Mouse (Mus musculus) adrenal gland (tissue): ENCODE results near the gene Gm16181.

Source experiments
- intact Hi-C: fragments of 180-260 bp; cut with DNase I; formaldehyde crosslinking; loops from one replicate; pipeline ENCODE4 v1.15.1; 2025

The Gm16181 gene

DNA sequence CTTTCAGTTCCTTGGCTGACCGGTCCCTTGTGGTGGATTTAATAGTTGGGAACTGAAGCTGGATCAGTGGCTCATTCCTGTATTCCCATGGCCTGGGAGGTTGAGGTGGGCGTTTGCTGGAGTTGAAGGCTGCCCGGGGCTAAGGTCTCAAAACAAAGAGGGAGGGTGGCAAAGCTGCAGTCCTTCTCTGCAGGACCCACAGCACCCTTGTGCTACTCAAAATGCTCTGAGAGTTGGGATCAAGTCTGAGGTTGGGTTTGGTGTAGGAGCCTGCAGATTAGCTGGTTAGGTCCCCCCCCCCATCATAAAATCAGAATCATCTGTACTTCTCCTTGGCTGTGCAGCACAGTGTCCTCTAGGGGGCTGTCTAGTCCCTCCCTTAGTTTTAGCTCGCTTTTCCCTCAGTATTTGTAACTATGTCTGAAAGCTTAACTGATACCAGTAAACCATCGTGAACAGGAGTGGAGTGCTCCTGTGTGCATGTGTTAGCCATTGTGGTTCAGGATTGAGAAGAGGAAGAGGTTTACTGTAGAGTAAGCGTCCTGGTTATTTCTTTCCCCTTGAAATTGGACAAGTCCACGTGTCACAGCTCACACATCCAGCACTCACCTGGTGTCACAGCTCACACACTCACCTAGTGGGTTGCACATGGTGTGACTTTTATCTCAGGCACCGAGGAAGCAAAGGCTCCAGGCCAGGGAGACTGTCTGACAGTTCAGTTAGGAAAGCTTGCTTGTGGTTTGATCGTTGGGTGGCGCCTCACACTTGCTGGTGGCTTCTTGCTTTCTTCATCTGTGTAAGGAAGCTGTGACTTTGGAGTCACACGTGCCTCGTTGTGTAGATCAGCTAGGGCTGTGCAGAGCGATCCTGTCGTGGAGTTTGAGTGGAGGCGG lies 25.3 kb downstream of the Gm16181 start:
- intact Hi-C loops, result loop anchor here (5.0 kb wide), 1 partner anchor 46 kb away; no protein-coding TSS in a partner anchor

- intact Hi-C loops, result loop anchor here (5.0 kb wide), 1 partner anchor 45 kb away; no protein-coding TSS in a partner anchor
Measured at GRCm38 (mm10) chr17:35247144-35247543, 26.5 kb downstream of the Gm16181 start.

DNA sequence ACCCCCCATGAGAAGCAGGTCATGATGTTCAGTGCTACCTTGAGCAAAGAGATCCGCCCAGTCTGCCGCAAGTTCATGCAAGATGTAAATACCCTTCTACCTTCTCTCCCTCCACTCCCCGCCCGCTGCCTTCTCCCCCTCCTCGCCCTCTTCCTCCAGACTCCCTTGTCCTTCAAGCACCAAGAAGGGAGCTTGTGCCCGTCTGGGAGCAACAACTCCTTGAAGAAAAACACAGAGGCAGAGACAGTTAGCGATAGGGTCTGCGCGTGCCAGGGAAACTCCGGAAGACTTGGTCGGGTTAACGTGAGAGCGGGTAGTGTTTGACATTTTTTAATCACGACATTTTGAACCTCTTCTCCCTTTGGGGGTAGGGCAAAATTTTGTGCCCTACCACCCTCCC lies 28.4 kb downstream of the Gm16181 start:
- intact Hi-C loops, result loop anchor here (5.0 kb wide), 1 partner anchor 43 kb away; no protein-coding TSS in a partner anchor

- intact Hi-C loops, result loop anchor here (5.0 kb wide), 1 partner anchor 43 kb away; no protein-coding TSS in a partner anchor
Measured at GRCm38 (mm10) chr17:35249451-35250197, 29.0 kb downstream of the Gm16181 start.

GRCm38 (mm10) chr17:35250348-35251120 lies 29.9 kb downstream of the Gm16181 start:
- intact Hi-C loops, result no loop called here

DNA sequence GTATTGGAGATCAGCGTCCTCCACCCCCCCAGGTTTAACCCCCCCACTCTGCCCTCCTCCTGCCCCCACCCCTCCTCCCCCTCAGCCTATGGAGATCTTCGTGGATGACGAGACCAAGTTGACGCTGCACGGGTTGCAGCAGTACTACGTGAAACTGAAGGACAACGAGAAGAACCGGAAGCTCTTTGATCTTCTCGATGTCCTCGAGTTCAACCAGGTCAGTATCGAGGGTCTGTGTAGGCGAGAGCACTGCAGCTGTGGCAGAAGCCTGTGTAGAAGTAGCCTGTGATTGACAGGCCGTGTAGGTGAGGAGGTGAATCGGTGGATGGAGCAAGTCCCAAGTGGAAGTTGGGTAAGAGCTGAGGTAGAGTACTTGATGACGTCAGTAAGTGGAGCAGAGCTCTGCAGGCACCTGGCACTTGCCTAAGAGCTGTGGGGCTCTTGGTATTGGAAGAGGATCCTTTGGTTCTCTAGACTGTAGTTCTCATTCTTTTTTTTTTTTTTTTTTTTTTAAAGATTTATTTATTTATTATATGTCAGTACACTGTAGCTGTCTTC lies 30.6 kb downstream of the Gm16181 start:
- intact Hi-C loops, result no loop called here

DNA sequence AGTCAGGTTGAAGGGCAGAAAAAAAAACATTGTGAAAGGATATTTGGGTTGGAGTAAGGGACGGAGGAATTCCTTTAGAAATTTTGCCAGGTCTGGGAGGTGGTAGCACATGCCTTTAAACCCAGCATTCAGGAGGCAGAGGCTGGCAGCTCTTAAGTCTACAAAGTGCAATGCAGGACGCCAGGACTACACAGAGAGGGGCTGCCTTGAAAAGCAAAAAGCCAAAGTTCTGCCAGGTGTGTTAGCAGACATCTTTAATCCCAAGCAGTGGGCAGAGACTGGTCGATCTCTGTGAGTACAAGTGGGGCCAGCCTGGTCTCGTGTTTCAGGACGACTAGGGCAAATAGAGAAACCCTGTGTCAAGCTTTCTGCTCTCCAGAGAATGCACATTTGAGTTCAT lies 31.3 kb downstream of the Gm16181 start:
- intact Hi-C loops, result no loop called here

GRCm38 (mm10) chr17:35252619-35253292 lies 32.1 kb downstream of the Gm16181 start:
- intact Hi-C loops, result no loop called here

GRCm38 (mm10) chr17:35253293-35254093 lies 32.9 kb downstream of the Gm16181 start:
- intact Hi-C loops, result no loop called here

GRCm38 (mm10) chr17:35254241-35255098 lies 33.8 kb downstream of the Gm16181 start:
- intact Hi-C loops, result no loop called here

GRCm38 (mm10) chr17:35255301-35255700 lies 34.7 kb downstream of the Gm16181 start:
- intact Hi-C loops, result no loop called here

DNA sequence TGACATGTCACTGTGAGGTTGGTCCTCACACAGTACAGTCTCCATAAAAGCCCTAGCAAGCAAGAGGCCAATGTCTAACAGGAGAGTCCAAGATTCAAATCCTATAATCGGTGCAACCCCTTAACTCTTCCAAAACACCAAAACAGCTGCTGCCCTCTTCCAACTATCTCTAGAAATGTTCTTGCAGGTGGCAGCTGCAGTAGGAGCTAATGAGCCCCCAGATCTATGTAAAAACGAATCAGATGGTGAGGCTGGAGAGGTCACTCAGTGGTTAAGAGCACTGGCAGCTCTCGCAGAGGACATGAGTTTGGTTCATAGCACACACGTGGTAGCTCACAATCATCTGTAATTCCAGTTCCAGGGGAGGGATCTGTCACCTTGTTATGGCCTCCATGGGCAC lies 35.1 kb downstream of the Gm16181 start:
- intact Hi-C loops, result no loop called here

GRCm38 (mm10) chr17:35257378-35257777 lies 36.7 kb downstream of the Gm16181 start:
- intact Hi-C loops, result no loop called here

DNA sequence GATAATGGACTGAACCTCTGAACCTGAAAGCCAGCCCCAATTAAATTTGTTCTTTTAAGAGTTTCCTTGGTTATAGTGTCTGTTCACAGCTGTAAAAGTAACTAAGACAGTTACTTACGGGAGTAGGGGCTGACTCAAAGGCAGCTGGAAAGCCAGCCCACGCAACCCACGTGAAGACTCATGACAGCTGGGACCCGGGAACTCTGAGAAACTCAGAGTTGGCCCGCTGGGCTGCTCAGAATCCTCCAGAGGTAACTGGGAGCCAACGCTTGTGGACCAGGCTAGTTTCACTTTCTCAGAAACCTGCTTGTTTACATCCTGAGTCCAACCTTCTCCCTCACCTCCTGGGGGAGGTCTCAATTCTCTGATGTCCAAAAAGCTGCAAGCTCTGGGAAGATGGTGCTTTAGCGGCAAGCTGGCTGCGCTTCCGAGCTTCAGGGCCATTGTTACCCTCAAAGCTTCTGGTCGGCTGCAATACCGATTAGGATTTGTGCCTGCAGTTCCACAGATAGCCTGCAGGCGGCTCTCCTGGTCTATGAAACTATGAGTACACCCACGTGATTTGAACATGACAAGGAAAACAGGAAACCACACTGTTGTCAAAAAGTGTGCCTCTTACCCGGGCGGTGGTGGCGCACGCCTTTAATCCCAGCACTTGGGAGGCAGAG lies 37.3 kb downstream of the Gm16181 start:
- intact Hi-C loops, result loop anchor here (2.0 kb wide), 1 partner anchor 17 kb away; no protein-coding TSS in a partner anchor

DNA sequence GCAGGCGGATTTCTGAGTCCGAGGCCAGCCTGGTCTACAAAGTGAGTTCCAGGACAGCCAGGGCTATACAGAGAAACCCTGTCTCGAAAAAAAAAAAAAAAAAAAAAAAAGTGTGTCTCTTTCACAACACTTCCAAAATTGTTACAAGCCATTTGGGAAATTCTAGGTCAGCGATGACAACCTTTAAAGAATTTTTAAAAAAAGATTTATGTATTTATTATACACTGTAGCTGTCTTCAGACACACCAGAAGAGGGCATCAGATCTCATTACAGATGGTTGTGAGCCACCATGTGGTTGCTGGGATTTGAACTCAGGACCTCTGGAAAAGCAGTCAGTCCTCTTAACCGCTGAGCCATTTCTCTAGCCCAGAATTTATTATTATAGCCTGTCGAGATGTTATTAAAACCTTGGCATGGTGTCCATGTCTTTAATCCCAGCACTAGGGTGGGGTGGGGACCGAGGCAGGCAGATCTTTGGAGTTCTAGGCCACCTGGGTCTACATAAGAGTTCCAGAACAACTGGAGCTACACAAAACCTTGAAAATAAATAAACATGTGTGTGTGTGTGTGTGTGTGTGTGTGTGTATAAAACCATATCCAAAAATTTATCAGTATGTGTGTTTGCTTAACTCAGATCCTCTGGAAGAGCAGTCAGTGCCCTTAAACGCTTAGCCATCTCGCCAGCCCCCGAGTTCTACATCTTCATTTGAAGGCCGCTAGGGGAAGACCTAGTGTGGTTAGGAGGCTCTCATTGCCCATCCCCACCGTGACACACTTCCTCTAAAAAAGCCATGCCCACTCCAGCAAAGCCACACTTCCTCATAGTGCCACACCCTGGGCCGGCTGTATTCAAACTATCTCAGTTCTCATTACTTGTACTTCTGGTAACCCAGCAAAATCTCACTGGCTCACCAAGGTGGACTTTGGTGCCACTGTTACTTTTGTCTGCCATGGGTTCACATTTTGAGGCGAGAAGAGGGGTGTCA lies 38.2 kb downstream of the Gm16181 start:
- intact Hi-C loops, result loop anchor here (2.0 kb wide), 1 partner anchor 16 kb away; no protein-coding TSS in a partner anchor

DNA sequence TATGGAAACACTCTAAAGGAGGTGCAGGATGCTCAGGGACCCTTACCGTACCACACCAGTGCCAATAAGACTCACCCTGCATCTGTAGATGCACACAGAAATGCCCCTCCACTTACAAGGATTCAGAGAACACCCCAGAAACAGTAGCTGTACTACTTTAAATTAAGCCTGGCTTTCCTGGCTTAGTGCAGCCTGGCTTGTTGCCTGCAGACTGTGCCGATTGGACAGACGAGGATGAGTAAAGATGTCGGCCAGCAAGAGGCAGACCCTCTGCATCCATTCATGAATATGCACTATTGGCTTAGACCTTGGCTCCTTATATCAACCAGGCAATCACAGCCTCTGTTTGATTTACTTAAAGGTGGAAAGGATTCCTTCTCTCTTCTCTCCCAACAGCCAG lies 39.0 kb downstream of the Gm16181 start:
- intact Hi-C loops, result loop anchor here (2.0 kb wide), 1 partner anchor 15 kb away; no protein-coding TSS in a partner anchor

DNA sequence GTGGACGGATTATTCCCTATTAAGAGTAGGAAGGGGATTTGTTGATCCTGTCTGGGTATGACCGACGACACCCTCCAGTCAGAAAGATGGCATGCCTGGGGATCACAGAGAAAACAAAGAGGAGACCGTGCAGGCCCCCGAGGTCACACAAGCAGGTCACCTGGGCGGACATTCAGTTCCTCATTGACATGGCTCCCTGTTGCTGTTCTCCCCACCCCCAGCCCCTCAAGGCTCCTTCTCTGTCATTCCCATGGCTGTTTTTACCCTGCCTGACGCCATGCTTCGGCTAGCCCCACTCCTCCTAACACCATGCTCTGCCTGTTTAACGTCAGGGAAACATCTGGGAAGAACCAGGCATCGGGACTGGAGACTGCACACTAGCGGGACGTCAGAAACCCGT lies 41.0 kb downstream of the Gm16181 start:
- intact Hi-C loops, result no loop called here
